Mouse (Mus musculus) splenic B cell, adult 2 months (primary cell): ENCODE data around the gene Olfr748.
"Not testable (repeated sequence)": the region's sequence is repeated elsewhere in the genome, so short reads cannot be mapped to it uniquely, and the experiment has no call there.

Source experiments
- DNase-seq: peaks from one replicate; pipeline ENCODE4 v3.0.0-alpha.2; 2011; ENCODE audit warnings: low read depth, low spot score
- H3K27me3 ChIP-seq: 2 replicates; pipeline ENCODE4 v1.6.1; 2012; ENCODE audit warnings: mild to moderate bottlenecking, low read length, moderate library complexity, mixed read lengths; ENCODE audit not compliant: control insufficient read depth, poor library complexity, insufficient read depth, severe bottlenecking
- H3K36me3 ChIP-seq: 2 replicates; pipeline ENCODE4 v1.6.1; 2012; ENCODE audit warnings: mild to moderate bottlenecking, low read length, moderate library complexity, mixed read lengths; ENCODE audit not compliant: control insufficient read depth, poor library complexity, insufficient read depth, severe bottlenecking

Olfr748 gene

DNA sequence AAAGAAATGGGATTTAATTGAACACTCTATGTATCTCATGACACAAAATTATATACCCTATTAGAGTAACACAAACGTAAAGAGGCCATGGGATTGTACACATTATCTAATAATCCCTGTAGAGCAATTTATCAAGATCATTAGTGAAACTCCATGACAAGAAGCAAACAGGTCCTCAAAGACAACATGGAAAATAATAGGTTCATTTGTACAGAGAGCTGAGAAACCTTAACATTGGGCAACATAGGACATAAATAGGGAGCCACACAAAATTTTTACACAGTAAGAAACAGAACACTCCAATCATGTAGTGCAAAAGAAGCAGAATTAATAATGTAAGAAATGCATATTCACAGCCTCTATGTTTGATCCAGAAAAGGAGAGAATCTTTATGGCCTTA lies at the start of gene Olfr748:
Gene Olfr748, plus strand, starts transcription at position 301 of the 400 bp plus-strand sequence.
- no peak for DNase-seq
- no peaks in the 10 kb centered on the region for H3K36me3 ChIP-seq
- H3K27me3 ChIP-seq, result no peaks in the 10 kb centered on the region

DNA sequence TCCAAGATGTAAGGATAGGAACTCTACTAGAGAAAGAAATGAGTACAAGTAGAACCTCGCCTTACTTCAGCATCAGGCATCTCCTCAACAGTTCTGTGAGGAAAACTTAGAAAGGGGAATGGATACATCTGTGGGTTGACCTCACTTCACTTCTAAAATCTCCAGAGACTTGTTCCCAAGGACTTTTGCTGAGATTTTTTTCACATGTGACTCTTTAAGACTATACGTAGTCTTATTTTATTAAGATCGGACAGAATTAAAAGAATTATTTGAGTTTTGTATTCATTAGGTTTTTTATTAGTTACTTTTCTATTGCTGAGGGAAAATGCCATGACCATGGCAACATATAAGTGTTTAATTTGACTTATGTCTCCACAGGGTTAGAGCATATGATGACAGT lies 14.1 kb upstream of the Olfr748 start, which contains the start of gene Olfr747:
Gene Olfr747, minus strand, starts transcription at position 101 of the 400 bp plus-strand sequence.
- no peaks in the 10 kb centered on the region for H3K36me3 ChIP-seq
- DNase-seq, result no peak
- H3K27me3 ChIP-seq, result no peaks in the 10 kb centered on the region

DNA sequence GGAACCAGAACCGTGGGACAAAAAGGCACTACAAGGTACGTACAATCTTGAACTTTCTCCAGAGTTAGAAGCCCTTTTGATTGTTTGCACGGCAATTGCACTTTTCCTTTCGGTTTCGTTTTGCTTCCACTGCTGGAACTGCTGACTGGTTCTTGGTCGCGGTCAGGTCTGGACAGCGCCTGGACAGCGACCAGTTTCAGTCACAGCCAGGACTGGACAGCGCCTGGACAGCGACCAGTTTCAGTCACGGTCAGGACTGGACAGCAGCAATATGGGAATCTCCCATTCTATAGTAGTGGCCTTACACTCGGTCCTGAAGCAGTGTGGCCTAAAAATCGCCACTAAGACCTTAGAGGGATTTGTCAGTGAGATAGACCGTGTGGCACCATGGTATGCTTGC lies 12.7 kb downstream of the Olfr748 start:
- not testable (repeated sequence) for H3K27me3 ChIP-seq, H3K36me3 ChIP-seq, DNase-seq

DNA sequence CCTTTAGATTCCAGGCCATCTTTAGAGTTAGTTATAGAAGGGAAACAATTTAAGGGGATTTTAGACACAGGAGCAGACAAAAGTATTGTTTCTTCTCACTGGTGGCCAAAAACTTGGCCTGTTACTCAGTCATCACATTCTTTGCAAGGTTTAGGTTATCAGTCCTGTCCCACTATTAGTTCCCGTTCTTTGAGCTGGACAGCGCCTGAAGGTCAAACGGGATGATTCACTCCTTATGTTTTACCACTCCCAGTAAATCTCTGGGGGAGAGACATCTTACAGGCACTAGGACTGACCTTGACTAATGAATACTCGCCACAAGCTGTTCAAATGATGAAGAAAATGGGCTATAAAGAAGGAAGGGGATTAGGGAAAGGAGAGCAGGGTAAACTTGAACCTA lies 15.2 kb downstream of the Olfr748 start:
- not testable (repeated sequence) for H3K36me3 ChIP-seq, H3K27me3 ChIP-seq, DNase-seq

- DNase-seq, result no peak
- H3K27me3 ChIP-seq, result no peaks in the 10 kb centered on the region
Observed at GRCm38 (mm10) chr14:50740334-50740733, 33.2 kb downstream of the Olfr748 start.

DNA sequence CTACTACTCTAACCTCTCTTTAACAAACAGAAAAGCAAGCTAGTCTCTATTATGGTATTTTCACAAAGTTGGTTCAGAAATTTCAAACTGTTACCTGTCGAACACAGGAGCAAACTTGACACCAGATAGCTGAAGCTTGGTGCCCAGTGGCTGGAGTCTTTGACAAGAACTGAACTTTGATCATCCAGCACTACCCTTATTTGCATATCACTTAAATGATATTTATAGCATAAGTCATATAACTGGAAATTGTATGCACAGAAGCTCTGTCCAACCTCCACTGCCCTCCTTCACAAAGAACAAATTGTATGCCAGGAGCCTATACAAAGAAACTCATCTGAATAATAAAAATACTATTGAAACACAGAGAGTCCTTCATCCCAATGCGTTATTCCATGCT lies 34.4 kb downstream of the Olfr748 start:
- Histone ChIP-seq H3K27me3 (no peaks in the 10 kb centered on the region), H3K36me3 (no peaks in the 10 kb centered on the region)
- DNase-seq, result no peak

More at GRCm38 (mm10) chr14:50740334-50740733, 33.2 kb downstream of the Olfr748 start:
- no peaks in the 10 kb centered on the region for H3K36me3 ChIP-seq

DNA sequence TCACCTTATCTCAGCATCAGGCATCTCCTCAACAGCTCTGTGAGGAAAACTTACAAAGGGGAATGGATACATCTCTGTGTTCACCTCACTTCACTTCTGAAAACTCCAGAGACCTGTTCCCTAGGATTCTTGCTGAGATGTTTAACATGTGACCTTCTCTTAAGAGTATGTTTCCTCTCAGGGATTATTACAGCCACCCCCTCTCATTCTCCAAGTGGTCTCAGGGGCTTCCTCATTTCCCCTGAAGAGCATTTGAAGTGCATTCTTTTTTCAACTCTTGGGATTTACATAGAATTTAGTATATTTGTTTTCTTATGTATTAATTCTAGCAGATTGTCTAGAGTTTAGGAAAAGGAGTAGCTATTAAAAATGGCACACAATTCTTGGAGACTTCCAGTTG lies 37.8 kb downstream of the Olfr748 start, which contains the start of gene Olfr749:
Gene Olfr749, minus strand, starts transcription at position 101 of the 400 bp plus-strand sequence.
- DNase-seq, result no peak
- Histone ChIP-seq H3K27me3 (no peaks in the 10 kb centered on the region; the same call in 1 of the 2 replicates), H3K36me3 (no peaks in the 10 kb centered on the region)

DNA sequence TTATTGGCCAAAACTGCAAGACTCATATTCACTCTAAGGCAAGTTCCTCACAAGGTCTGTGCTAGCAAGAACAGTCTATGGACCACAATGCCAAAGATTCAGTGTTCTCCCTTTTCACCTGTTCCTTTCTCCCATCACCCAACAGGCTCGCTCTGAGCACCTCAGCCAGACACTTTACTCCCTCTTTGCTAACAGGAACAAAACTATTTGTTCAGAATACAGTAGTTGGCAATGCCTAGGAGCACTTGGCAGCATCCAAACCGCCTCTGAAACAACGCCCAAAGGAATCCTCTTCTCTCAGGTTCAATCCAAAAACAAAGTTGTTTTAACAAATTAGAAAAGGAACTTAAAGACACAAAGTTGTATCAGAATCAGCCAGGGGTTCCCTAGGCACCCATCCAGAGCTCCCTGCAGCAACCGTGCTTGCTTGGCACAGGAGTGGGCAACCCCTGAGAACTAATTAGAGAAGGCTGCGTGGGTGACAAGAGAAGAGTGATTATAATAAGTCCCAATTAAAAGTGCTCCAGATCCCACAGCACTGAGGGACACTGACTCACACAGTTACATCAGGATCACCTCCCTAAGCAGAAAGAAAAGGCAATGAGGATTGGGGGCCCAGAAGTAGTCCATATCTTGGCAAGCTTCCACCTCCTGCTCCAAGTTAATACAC lies 51.4 kb downstream of the Olfr748 start:
- H3K27me3 ChIP-seq, result no peaks in the 10 kb centered on the region
- no peak for DNase-seq
- no peaks in the 10 kb centered on the region for H3K36me3 ChIP-seq
